Mouse (Mus musculus) CH12.LX (cell line): ENCODE measurements around the gene Car5a.

Experiments used
- CTCF ChIP-seq, 2 experiments: IDR thresholded peaks in 1 of 2; conservative IDR thresholded peaks in 1 of 2; 2 replicates each; pipeline ENCODE4 v1.5.1; 2011 to 2012; ENCODE audit warnings: low read depth in 2 of 2, low read length in 2 of 2, improper control_type of control experiment in 1 of 2, inconsistent platforms in 1 of 2, mild to moderate bottlenecking in 1 of 2, moderate library complexity in 1 of 2
- POLR2A ChIP-seq: IDR thresholded peaks from 2 replicates; pipeline ENCODE4 v1.6.1; 2011; ENCODE audit warnings: low read depth, mild to moderate bottlenecking, improper control_type of control experiment, low read length
- POLR2AphosphoS2 ChIP-seq: IDR thresholded peaks from 2 replicates; pipeline ENCODE4 v1.6.1; 2011; ENCODE audit warnings: low read depth, low read length, improper control_type of control experiment
- SMC3 ChIP-seq: IDR thresholded peaks from 2 replicates; pipeline ENCODE4 v1.6.1; 2011; ENCODE audit warnings: low read depth, low read length, improper control_type of control experiment

DNA sequence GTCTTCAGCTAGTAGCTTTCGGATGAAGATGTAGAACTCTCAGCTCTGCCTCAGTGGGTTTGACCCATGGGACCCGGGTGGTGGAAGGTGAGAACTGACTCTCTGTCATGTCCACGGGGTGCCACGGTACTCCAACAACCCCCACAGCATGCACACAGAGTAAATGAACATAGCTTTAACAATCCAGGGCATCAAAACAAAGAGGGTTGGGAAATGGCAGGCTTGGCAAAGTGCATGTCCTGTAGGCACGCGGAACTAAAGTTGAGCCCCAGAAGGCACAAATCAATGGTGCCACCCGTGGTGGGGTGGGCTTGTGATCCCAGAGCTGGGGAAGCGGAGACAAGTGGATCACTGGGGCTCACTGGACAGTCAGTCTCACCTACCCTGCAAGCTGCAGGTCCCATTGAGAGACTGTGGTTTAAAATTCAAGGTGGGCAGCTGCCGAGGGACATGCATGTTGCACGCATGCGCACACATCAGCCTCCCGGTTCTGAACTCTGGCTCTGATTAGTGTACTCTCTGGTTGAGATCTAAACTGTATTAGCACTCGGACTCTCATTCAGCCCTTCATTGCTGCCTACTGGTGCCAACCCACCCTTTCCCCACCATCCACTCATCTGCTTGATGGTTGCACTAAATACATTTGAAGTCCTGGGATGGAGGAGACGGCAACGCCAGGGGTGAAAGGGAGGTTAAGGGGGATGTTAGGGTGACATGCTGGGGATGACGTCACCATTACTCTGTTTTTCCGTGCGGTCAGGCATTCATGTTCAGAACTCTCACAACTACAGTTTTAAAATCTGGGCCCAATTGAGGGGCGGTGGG is 3.8 kb upstream of the Car5a start:
- TF ChIP-seq POLR2AphosphoS2 (no peak), POLR2A (peak; percentile 54), CTCF (conservative IDR thresholded peaks at IDR 0.05 in 1 of 2, IDR thresholded peaks at IDR 0.05 in 1 of 2; ENCODE audit: low read depth in 2 of 2, low read length in 2 of 2) (no peak), SMC3 (no peak)
